Mouse (Mus musculus) naive thymus-derived CD4-positive, alpha-beta T cell, adult 5 months (primary cell): ENCODE results near the gene Vmn2r46. TPM values are rescaled to one million over a fixed set of nuclear protein-coding genes. Genes with fewer than 3 reads are reported as not detected.

Source experiments
- polyA plus RNA-seq: library from polyadenylated mRNA; unstranded; fragments of 100-300 nt; shearing (Covaris generic); gene quantifications from one replicate; pipeline ENCODE4 v1.2.1, GENCODE M21; 2017

Gene Vmn2r46
- not detected for polyA plus RNA-seq

GRCm38 (mm10) chr7:9770471-9770870 lies at the start of gene Vmn2r46:
Vmn2r46 (minus strand) TSS chr7:9770571.

Other genes with a start within 250 kb of the Vmn2r46 start
- gene Vmn2r47, start 70.8 kb upstream of the Vmn2r46 start, polyA plus RNA-seq = not detected
- 0.22 TPM for gene Vmn2r48, start 183.0 kb upstream of the Vmn2r46 start, polyA plus RNA-seq
- not detected for gene Vmn2r49, start 221.7 kb upstream of the Vmn2r46 start, polyA plus RNA-seq